Mouse (Mus musculus) embryonic stem cell, embryonic (primary cell): ENCODE results near the gene Fggy.

Source experiments
- CTCF ChIA-PET, 4 experiments: fragments of 300-600 bp in 2 of 4; fragments of 350-600 bp in 2 of 4; sonication (Branson Sonifier 250); formaldehyde crosslinking; loops; one replicate each; lab custom pipeline; 2022; ENCODE audit warnings: inconsistent platforms in 2 of 4; lab: Charles Lee
- POLR2A ChIA-PET, 4 experiments: fragments of 300-600 bp in 2 of 4; fragments of 350-600 bp in 2 of 4; sonication (Branson Sonifier 250); formaldehyde crosslinking; loops; one replicate each; lab custom pipeline; 2022; ENCODE audit warnings: antibody characterized with exemption in 4 of 4, inconsistent platforms in 1 of 4; lab: Charles Lee

Gene Fggy

GRCm38 (mm10) chr4:95688159-95688558 lies 130.9 kb downstream of the Fggy start:
- ChIA-PET POLR2A (interaction anchor here in 1 of 4 experiments (1.4 kb wide), 1 partner anchor 19 kb away, joined by 3 read pairs; no protein-coding TSS in a partner anchor), CTCF (no interaction called here)

- CTCF ChIA-PET, result no interaction called here
- POLR2A ChIA-PET, result no interaction called here
Measured at GRCm38 (mm10) chr4:95700366-95700765, 143.1 kb downstream of the Fggy start.

DNA sequence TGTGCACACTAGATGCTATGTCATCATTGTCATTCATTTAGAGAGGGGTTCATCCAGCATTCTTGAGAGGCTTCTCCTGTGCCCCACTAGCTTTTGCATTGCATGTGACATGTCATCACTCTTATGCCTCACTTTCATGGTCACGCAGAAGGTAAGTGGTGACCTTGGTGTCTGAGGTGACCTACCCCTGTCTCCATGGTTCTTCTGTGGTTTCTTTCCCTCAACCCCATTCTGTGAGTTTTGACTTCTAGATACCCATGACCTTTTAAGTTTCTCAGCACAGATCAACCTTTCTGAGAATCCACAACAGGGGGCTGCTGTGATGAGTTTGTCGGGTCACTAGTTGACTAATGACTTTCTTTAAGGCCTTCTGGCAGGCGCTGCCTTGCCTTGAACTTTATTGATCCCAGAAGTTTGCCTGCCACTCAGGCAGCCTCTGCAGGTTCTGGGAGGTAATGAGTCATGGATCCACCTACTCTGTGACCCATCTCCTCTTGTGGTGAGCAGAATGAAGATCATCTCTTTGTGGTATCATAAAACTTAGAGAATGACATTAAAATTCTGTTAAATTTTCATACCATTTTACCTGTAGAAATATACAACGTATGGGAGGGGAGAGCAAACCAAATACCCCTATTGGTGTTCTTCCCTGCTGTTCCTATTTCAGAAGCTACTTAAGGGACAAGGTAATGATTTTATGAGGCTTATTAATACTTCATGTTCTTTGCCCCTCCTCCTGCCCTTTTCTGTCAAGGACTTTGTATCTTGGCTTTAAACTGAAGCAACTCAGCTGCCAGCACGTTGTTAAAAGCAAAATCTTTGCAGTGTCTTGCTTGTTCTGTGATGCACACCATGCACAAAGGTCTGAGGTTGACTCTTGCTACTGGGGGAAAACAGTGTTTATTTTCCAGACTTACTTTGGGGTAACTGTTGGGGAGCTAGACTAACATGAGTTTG lies 150.9 kb downstream of the Fggy start:
- POLR2A ChIA-PET, result interaction anchor here in 1 of 4 experiments (0.8 to 1.0 kb wide), 2 partner anchors 8 to 20 kb away, joined by 3 read pairs; no protein-coding TSS in a partner anchor
- CTCF ChIA-PET, result no interaction called here

DNA sequence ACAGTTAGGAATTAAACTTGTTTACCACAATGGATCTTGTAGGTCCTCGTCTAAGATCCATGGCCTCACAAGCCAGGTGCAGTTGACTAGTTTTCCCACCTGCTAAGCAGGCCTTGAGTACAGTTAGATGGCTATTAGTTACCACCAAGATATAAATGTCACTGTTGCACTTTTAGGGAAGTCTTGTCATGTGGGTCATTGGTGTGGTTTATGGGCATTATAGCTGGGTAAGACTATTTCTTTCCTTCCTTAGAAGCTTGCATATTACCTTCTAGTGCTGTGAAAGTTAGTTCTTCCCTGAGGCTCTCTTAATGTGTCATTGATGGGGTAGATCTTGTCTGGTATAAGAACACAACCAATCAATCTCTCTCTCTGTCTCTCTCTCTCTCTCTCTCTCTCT lies 152.4 kb downstream of the Fggy start:
- CTCF ChIA-PET, result no interaction called here
- POLR2A ChIA-PET, result no interaction called here

DNA sequence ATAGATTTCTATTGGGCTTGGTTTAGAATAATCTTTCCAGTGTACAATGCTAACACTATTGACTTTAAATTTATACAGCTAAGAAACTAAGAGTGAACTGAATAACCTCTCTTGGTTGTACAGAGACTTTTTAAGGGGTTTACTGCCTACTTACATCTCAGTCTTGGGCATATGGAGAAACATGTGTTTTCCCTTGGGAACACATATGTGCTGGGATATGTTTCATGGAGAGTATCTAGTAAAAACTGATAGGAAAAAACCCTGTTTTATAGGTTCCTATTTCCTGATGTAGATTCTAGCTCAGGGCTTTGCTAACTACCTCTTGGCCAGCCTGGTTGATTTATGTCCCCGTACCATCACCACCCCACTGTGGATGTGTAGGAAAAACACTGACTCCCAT lies 155.5 kb downstream of the Fggy start:
- ChIA-PET POLR2A (no interaction called here), CTCF (no interaction called here)

DNA sequence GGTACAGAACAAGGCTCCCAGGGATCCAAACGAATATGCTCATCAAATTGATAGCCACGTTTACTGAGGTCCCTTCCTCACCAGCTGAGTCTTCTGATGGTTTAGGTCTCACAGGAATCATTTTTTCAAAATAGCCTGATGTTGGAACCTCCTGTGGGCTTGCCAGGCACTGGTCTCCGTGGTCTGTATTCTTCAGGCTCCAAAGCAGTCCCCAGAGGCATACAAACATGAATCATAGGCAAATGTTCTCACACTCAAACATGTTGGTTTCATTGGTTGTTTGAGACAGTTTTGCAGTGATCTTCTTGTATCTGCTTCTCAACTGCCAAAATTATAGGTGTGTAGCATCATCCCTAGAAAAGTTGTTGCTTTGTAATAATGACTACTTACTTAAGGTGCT lies 156.0 kb downstream of the Fggy start:
- POLR2A ChIA-PET, result no interaction called here
- CTCF ChIA-PET, result no interaction called here

- CTCF ChIA-PET, result no interaction called here
- POLR2A ChIA-PET, result interaction anchor here in 1 of 4 experiments (1.4 to 1.8 kb wide), 2 partner anchors 9 to 11 kb away, joined by 3 to 6 read pairs; no protein-coding TSS in a partner anchor
Measured at GRCm38 (mm10) chr4:95716137-95716536, 158.8 kb downstream of the Fggy start.

DNA sequence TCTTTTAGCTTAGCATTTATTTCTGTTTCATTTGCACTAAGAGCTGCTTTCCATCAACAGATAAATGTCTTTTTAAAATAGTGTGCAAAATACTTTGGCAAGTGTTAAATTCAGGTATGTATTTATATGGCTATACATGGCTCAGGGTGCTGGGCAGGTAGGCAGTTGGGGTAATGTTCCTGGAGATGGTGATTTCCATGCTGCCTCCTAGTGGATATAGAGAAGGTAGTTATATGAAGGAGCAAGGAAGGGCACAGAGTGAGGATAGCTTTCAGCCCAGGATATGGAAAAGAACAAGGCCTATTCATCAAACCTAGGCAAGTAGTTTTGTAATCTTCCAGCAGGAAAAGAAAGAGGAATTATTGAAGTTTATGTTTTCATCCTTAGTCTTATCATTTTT lies 166.3 kb downstream of the Fggy start:
- POLR2A ChIA-PET, result no interaction called here
- CTCF ChIA-PET, result interaction anchor here in 2 of 4 experiments (0.6 kb wide), 3 partner anchors 46 to 1575 kb away, joined by 3 to 4 read pairs (median 3); no protein-coding TSS in a partner anchor

GRCm38 (mm10) chr4:95726361-95726760 lies 169.1 kb downstream of the Fggy start:
- CTCF ChIA-PET, result interaction anchor here in 1 of 4 experiments (0.7 kb wide), 1 partner anchor 596 kb away, joined by 21 read pairs; no protein-coding TSS in a partner anchor
- POLR2A ChIA-PET, result interaction anchor here in 1 of 4 experiments (0.7 kb wide), 1 partner anchor 938 kb away, joined by 15 read pairs; no protein-coding TSS in a partner anchor

DNA sequence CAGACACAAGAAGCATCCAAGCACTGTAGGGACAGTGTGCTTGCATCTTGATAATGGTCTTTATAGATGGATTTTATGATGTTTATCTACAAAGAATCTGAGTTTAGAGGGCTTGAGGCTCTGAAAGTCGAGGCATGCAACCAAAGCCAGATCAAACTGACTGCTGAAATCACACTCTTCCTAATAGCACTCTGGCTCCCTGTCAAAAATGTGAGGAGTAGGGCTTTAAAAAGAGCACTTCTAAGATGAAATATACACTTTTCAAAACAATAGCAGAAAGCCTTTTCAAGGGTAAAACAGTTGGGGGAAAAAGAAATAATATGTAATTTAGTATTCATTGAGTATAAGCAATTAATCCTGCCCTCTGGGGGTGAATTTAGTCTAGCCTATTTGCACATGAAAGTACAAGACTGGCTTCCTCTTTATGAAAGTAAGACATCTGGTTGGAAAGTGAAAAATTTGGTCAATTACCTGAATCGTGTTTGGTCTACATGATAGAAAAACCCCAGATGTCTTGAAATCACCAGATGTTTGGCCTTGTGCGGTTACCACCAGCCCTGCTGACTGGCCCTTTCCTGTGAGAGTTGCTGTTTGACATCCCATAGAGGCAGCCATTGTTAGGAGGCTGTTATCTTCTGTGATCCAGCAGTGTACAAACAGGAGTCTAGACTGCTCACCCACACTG lies 172.0 kb downstream of the Fggy start:
- ChIA-PET CTCF (no interaction called here), POLR2A (no interaction called here)

DNA sequence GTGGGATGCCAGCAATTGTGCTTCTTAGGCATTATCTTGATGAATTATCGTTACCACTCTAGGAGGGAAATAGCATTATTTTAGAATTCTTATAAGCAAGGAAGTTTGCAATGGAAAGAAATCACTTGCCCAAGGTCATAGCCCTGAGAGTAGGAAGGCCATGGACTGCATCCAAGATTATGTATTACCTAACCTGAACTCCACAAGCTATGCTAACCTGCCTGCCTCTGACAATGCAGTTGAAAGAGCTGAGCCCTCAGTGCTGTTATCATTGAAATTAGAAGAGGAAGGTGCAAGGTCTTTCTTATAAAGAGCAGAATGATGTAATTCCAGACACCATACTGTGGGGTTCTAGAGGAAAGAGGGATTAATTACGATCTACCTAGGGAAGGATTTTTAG lies 173.8 kb downstream of the Fggy start:
- POLR2A ChIA-PET, result interaction anchor here in 1 of 4 experiments (0.7 kb wide), 1 partner anchor 680 kb away, joined by 3 read pairs; the partner anchor contains the start of gene Jun
- CTCF ChIA-PET, result interaction anchor here in 1 of 4 experiments (0.6 kb wide), 1 partner anchor 137 kb away, joined by 6 read pairs; no protein-coding TSS in a partner anchor

DNA sequence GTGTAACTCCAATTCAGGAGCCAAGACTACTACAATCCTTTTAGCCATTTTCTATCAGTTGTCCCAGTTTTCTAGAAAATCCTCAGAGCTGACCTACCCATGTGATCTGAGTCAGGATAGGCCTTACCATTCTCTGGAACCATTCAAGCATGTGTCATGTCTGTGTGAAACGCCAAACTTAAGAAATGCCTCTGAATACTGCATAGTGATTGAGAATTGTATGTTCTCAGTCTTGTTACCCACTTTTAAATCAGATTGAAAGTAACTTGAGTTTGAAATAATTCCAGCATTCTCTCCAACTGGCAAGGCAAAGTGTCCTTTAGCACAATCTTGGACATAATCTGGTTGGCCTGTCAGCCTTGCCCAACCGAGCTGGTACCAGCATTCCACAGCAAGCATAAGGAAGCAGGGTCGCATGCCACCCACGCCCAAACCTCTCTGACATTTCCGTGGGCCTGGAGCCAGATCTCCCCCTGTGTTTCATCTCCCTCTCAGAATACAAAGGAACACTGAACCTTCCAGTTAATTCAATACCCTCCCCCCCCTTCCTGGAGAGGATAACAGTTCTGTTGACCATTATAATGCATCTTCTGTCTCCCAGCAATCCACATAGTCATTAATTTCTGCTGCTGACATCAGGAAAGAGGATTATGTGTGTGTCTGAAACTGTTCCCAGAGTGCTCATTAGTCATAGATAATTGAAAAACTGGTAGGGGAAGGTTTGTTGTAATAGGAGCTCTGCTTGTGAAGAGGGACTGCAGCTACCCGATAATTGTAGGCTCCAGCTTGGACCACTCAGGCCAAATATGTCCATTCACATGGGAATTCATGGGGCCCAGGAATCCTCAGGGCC lies 176.3 kb downstream of the Fggy start:
- CTCF ChIA-PET, result no interaction called here
- POLR2A ChIA-PET, result no interaction called here

DNA sequence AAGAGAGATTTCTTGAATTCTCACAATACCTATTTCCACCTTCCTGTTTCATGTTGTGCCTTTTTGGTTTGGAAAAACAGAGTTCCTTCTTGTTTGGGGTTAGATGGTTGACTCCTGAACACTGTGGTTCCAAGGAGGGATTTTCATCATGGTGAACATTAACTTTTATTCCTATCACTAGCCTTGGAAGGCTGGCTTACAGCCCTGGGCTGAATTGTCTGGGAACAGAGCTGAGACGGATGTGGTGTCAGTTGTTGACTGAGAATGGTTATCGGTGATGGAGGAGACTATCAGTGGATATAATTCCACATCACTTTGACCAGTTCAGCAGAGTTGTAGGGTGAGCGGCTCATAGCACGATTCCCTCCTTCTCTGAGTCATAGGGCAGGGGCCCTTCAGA lies 178.7 kb downstream of the Fggy start:
- ChIA-PET CTCF (no interaction called here), POLR2A (no interaction called here)

DNA sequence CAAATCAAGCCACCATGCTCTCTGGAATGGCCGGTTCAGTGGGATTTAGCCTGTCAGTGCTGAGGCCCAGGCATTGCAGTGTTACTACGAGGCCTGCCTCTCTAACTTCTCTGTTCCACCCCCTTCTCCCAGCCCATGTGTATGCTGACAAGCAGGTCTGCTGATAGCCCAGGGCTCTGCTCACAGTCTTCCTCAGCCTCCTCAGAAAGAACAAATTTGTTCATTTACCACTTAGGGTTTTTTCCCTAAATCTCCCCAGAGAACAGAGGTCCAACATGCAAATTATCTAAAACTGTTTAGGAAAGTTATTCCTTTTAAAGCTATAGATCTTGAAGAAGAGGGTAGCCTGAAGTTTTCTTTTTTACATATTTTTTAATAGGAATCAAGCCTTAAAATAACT lies 179.4 kb downstream of the Fggy start:
- POLR2A ChIA-PET, result no interaction called here

GRCm38 (mm10) chr4:95738179-95738578 lies 180.9 kb downstream of the Fggy start:
- POLR2A ChIA-PET, result no interaction called here
- CTCF ChIA-PET, result interaction anchor here in 1 of 4 experiments (0.9 kb wide), 1 partner anchor 20 kb away, joined by 3 read pairs; no protein-coding TSS in a partner anchor

More for the DNA sequence above, 179.4 kb downstream of the Fggy start:
- CTCF ChIA-PET, result no interaction called here

GRCm38 (mm10) chr4:95738725-95739124 lies 181.4 kb downstream of the Fggy start:
- CTCF ChIA-PET, result interaction anchor here in 1 of 4 experiments (0.9 kb wide), 1 partner anchor 21 kb away, joined by 3 read pairs; no protein-coding TSS in a partner anchor
- POLR2A ChIA-PET, result no interaction called here

GRCm38 (mm10) chr4:95741115-95741734 lies 183.9 kb downstream of the Fggy start:
- POLR2A ChIA-PET, result no interaction called here

GRCm38 (mm10) chr4:95742986-95743385 lies 185.7 kb downstream of the Fggy start:
- ChIA-PET CTCF (no interaction called here), POLR2A (interaction anchor here in 1 of 4 experiments (1.0 kb wide), 1 partner anchor 691 kb away, joined by 3 read pairs; the partner anchor contains the start of gene Jun)

More at GRCm38 (mm10) chr4:95741115-95741734, 183.9 kb downstream of the Fggy start:
- CTCF ChIA-PET, result no interaction called here
